Mouse (Mus musculus): ENCODE measurements around the gene Unc13b. TPM values are rescaled to one million over a fixed set of nuclear protein-coding genes. Genes with fewer than 3 reads are reported as not detected.

Gene Unc13b
- polyA plus RNA-seq, 1 experiment from 2014 or later: 1.5 TPM

GRCm38 (mm10) chr4:43244022-43244421 is 185.3 kb downstream of the Unc13b start:
- Histone ChIP-seq H3K4me1 (replicated peaks; ENCODE audit: control insufficient read depth, insufficient read depth, low read length) (no peaks in the 10 kb centered on the region), H3K9ac (ENCODE audit: low read depth, low read length) (no peak overlapping the region), H3K27ac (ENCODE audit: low read depth, low read length) (no peak overlapping the region), H3K36me3 (ENCODE audit: control insufficient read depth, insufficient read depth) (peaks cover 7% of the 10 kb centered on the region; the same call in 1 of the 2 replicates), H3K4me2 (replicated peaks; ENCODE audit: low read depth) (no peak overlapping the region), H3K27me3 (replicated peaks; ENCODE audit: control insufficient read depth, insufficient read depth, low read length) (no peaks in the 10 kb centered on the region), H3K4me3 (ENCODE audit: low read depth, low read length) (no peak overlapping the region), H3K9me3 (ENCODE audit: control insufficient read depth) (no peaks in the 10 kb centered on the region)
- ATAC-seq: no peak
- TF ChIP-seq CTCF (IDR thresholded peaks at IDR 0.05; ENCODE audit: low read depth): peak; percentile 59
- WGBS: 48% methylated on average over 2 of the region's 2 CpGs

GRCm38 (mm10) chr4:43245776-43246175 is 187.0 kb downstream of the Unc13b start:
- no peak overlapping the region for H3K4me3 ChIP-seq (ENCODE audit: low read depth, low read length)
- WGBS: 89% methylated on average over 4 of the region's 4 CpGs
- H3K9ac ChIP-seq (ENCODE audit: low read depth, low read length): no peak overlapping the region
- H3K9me3 ChIP-seq (ENCODE audit: control insufficient read depth): no peaks in the 10 kb centered on the region
- no peak overlapping the region for H3K27ac ChIP-seq (ENCODE audit: low read depth, low read length)
- H3K36me3 ChIP-seq (ENCODE audit: control insufficient read depth, insufficient read depth): no peaks in the 10 kb centered on the region
- no peaks in the 10 kb centered on the region for H3K27me3 ChIP-seq (replicated peaks; ENCODE audit: control insufficient read depth, insufficient read depth, low read length)
- no peak overlapping the region for H3K4me2 ChIP-seq (replicated peaks; ENCODE audit: low read depth)
- no peaks in the 10 kb centered on the region for H3K4me1 ChIP-seq (replicated peaks; ENCODE audit: control insufficient read depth, insufficient read depth, low read length)
- no peak for TF ChIP-seq CTCF (IDR thresholded peaks at IDR 0.05; ENCODE audit: low read depth)
- no peak for ATAC-seq

GRCm38 (mm10) chr4:43248026-43248425 is 189.3 kb downstream of the Unc13b start:
- no peak for TF ChIP-seq CTCF (IDR thresholded peaks at IDR 0.05; ENCODE audit: low read depth)
- Histone ChIP-seq H3K27ac (ENCODE audit: low read depth, low read length) (no peak overlapping the region), H3K27me3 (replicated peaks; ENCODE audit: control insufficient read depth, insufficient read depth, low read length) (no peaks in the 10 kb centered on the region), H3K4me3 (ENCODE audit: low read depth, low read length) (no peak overlapping the region), H3K9me3 (ENCODE audit: control insufficient read depth) (no peaks in the 10 kb centered on the region), H3K4me2 (replicated peaks; ENCODE audit: low read depth) (no peak overlapping the region), H3K4me1 (replicated peaks; ENCODE audit: control insufficient read depth, insufficient read depth, low read length) (no peaks in the 10 kb centered on the region), H3K9ac (ENCODE audit: low read depth, low read length) (no peak overlapping the region), H3K36me3 (ENCODE audit: control insufficient read depth, insufficient read depth) (no peaks in the 10 kb centered on the region)
- WGBS: 77% methylated on average over 7 of the region's 7 CpGs
- ATAC-seq: no peak

GRCm38 (mm10) chr4:43248909-43249308 is 190.2 kb downstream of the Unc13b start:
- no peak for ATAC-seq
- Histone ChIP-seq H3K27me3 (replicated peaks; ENCODE audit: control insufficient read depth, insufficient read depth, low read length) (no peaks in the 10 kb centered on the region), H3K4me2 (replicated peaks; ENCODE audit: low read depth) (no peak overlapping the region), H3K4me3 (ENCODE audit: low read depth, low read length) (no peak overlapping the region), H3K4me1 (replicated peaks; ENCODE audit: control insufficient read depth, insufficient read depth, low read length) (no peaks in the 10 kb centered on the region), H3K36me3 (ENCODE audit: control insufficient read depth, insufficient read depth) (no peaks in the 10 kb centered on the region), H3K9me3 (ENCODE audit: control insufficient read depth) (no peaks in the 10 kb centered on the region), H3K27ac (ENCODE audit: low read depth, low read length) (no peak overlapping the region), H3K9ac (ENCODE audit: low read depth, low read length) (no peak overlapping the region)
- TF ChIP-seq CTCF (IDR thresholded peaks at IDR 0.05; ENCODE audit: low read depth): no peak
- 80% methylated on average over 2 of the region's 2 CpGs for WGBS

- H3K36me3 ChIP-seq (ENCODE audit: control insufficient read depth, insufficient read depth): no peaks in the 10 kb centered on the region; the same call in 1 of the 2 replicates
- WGBS: 64% methylated on average over 6 of the region's 6 CpGs
- H3K27ac ChIP-seq (ENCODE audit: low read depth, low read length): no peak overlapping the region
- H3K4me2 ChIP-seq (replicated peaks; ENCODE audit: low read depth): no peak overlapping the region
- no peak overlapping the region for H3K9ac ChIP-seq (ENCODE audit: low read depth, low read length)
- no peaks in the 10 kb centered on the region for H3K9me3 ChIP-seq (ENCODE audit: control insufficient read depth)
- no peak for TF ChIP-seq CTCF (IDR thresholded peaks at IDR 0.05; ENCODE audit: low read depth)
- no peaks in the 10 kb centered on the region for H3K4me1 ChIP-seq (replicated peaks; ENCODE audit: control insufficient read depth, insufficient read depth, low read length)
- no peak overlapping the region for H3K4me3 ChIP-seq (ENCODE audit: low read depth, low read length)
- no peak for ATAC-seq
- no peaks in the 10 kb centered on the region for H3K27me3 ChIP-seq (replicated peaks; ENCODE audit: control insufficient read depth, insufficient read depth, low read length)
Observed at GRCm38 (mm10) chr4:43251269-43251668, 192.5 kb downstream of the Unc13b start.

GRCm38 (mm10) chr4:43257040-43257439 is 198.3 kb downstream of the Unc13b start:
- H3K4me1 ChIP-seq (replicated peaks; ENCODE audit: control insufficient read depth, insufficient read depth, low read length): no peaks in the 10 kb centered on the region
- no peak overlapping the region for H3K27ac ChIP-seq (ENCODE audit: low read depth, low read length)
- TF ChIP-seq CTCF (IDR thresholded peaks at IDR 0.05; ENCODE audit: low read depth): no peak
- H3K9me3 ChIP-seq (ENCODE audit: control insufficient read depth): no peaks in the 10 kb centered on the region
- WGBS: 92% methylated on average over 2 of the region's 2 CpGs
- no peak for ATAC-seq
- no peak overlapping the region for H3K4me2 ChIP-seq (replicated peaks; ENCODE audit: low read depth)
- H3K9ac ChIP-seq (ENCODE audit: low read depth, low read length): no peak overlapping the region
- no peaks in the 10 kb centered on the region; the same call in 1 of the 2 replicates for H3K36me3 ChIP-seq (ENCODE audit: control insufficient read depth, insufficient read depth)
- no peak overlapping the region for H3K4me3 ChIP-seq (ENCODE audit: low read depth, low read length)
- no peaks in the 10 kb centered on the region for H3K27me3 ChIP-seq (replicated peaks; ENCODE audit: control insufficient read depth, insufficient read depth, low read length)

GRCm38 (mm10) chr4:43258556-43258955 is 199.8 kb downstream of the Unc13b start:
- no peak overlapping the region for H3K4me2 ChIP-seq (replicated peaks; ENCODE audit: low read depth)
- H3K36me3 ChIP-seq (ENCODE audit: control insufficient read depth, insufficient read depth): no peaks in the 10 kb centered on the region; the same call in 1 of the 2 replicates
- H3K4me1 ChIP-seq (replicated peaks; ENCODE audit: control insufficient read depth, insufficient read depth, low read length): no peaks in the 10 kb centered on the region
- no peak overlapping the region for H3K9ac ChIP-seq (ENCODE audit: low read depth, low read length)
- no peak for TF ChIP-seq CTCF (IDR thresholded peaks at IDR 0.05; ENCODE audit: low read depth)
- no peak overlapping the region for H3K27ac ChIP-seq (ENCODE audit: low read depth, low read length)
- H3K9me3 ChIP-seq (ENCODE audit: control insufficient read depth): no peaks in the 10 kb centered on the region
- H3K27me3 ChIP-seq (replicated peaks; ENCODE audit: control insufficient read depth, insufficient read depth, low read length): no peaks in the 10 kb centered on the region
- H3K4me3 ChIP-seq (ENCODE audit: low read depth, low read length): no peak overlapping the region
- ATAC-seq: no peak
- WGBS: 87% methylated on average over 4 of the region's 4 CpGs

Measured in intestine, postnatal 0 days (tissue).